Mouse (Mus musculus) MEL (cell line): ENCODE results near the gene 0610030E20Rik. TPM values are rescaled to one million over a fixed set of nuclear protein-coding genes. Genes with fewer than 3 reads are reported as not detected.

ENCODE experiments used
- DNase-seq: peaks from one replicate; pipeline ENCODE4 v3.0.0; 2011; ENCODE audit warnings: low read depth, low spot score
- H3K27ac ChIP-seq: 2 replicates; pipeline ENCODE4 v1.5.1; 2012; ENCODE audit warnings: low read depth, mild to moderate bottlenecking, control low read depth, low read length, moderate library complexity; ENCODE audit not compliant: control insufficient read depth
- H3K27me3 ChIP-seq, 2 experiments: fragments of 150-350 bp in 1 of 2; sonication (generic) in 1 of 2; 2 replicates each; pipeline ENCODE4 v1.6.1; 2012; ENCODE audit warnings: low read length in 2 of 2, mild to moderate bottlenecking in 2 of 2, improper control_type of control experiment in 1 of 2, moderate library complexity in 1 of 2; ENCODE audit not compliant: insufficient read depth in 2 of 2, control insufficient read depth in 1 of 2
- H3K36me3 ChIP-seq, 2 experiments: 2 replicates each; pipeline ENCODE4 v1.6.1; 2012 to 2014; ENCODE audit warnings: low read length in 2 of 2, improper control_type of control experiment in 1 of 2, inconsistent platforms in 1 of 2, mild to moderate bottlenecking in 1 of 2; ENCODE audit not compliant: insufficient read depth in 2 of 2, control insufficient read depth in 1 of 2
- H3K4me1 ChIP-seq, 2 experiments: fragments of 150-350 bp in 1 of 2; sonication (generic) in 1 of 2; 2 replicates each; pipeline ENCODE4 v1.6.1; 2012; ENCODE audit warnings: low read length in 2 of 2, improper control_type of control experiment in 1 of 2, mild to moderate bottlenecking in 1 of 2; ENCODE audit not compliant: insufficient read depth in 2 of 2, control insufficient read depth in 1 of 2
- H3K4me3 ChIP-seq, 2 experiments: fragments of 150-350 bp in 1 of 2; sonication (generic) in 1 of 2; 2 replicates each; pipeline ENCODE4 v1.5.1; 2012; ENCODE audit warnings: low read depth in 2 of 2, low read length in 2 of 2, mild to moderate bottlenecking in 2 of 2, moderate library complexity in 2 of 2, control low read depth in 1 of 2, improper control_type of control experiment in 1 of 2; ENCODE audit not compliant: control insufficient read depth in 1 of 2, insufficient read depth in 1 of 2
- H3K79me2 ChIP-seq: 2 replicates; pipeline ENCODE4 v1.6.1; 2012; ENCODE audit warnings: mild to moderate bottlenecking, low read length, moderate library complexity; ENCODE audit not compliant: control insufficient read depth, poor library complexity, insufficient read depth
- H3K9ac ChIP-seq: 2 replicates; pipeline ENCODE4 v1.6.1; 2012; ENCODE audit warnings: low read depth, mild to moderate bottlenecking, control low read depth, low read length, moderate library complexity; ENCODE audit not compliant: control insufficient read depth, poor library complexity, severe bottlenecking
- H3K9me3 ChIP-seq: fragments of 150-350 bp; sonication (generic); replicated peaks from 2 replicates; pipeline ENCODE4 v1.6.1; 2012; ENCODE audit warnings: mild to moderate bottlenecking, low read length, improper control_type of control experiment, moderate library complexity; ENCODE audit not compliant: insufficient read depth
- BHLHE40 ChIP-seq: IDR thresholded peaks from 2 replicates; pipeline ENCODE4 v1.6.1; 2012; ENCODE audit warnings: low read depth, mild to moderate bottlenecking, inconsistent platforms, low read length, improper control_type of control experiment, borderline replicate concordance
- CHD2 ChIP-seq: IDR thresholded peaks from 2 replicates; pipeline ENCODE4 v1.6.1; 2011; ENCODE audit warnings: low read length, improper control_type of control experiment
- CTCF ChIP-seq, 3 experiments: IDR thresholded peaks in 2 of 3; conservative IDR thresholded peaks in 1 of 3; 2 replicates each; pipeline ENCODE4 v1.5.1; 2011 to 2012; ENCODE audit warnings: low read length in 3 of 3, low read depth in 2 of 3, mild to moderate bottlenecking in 2 of 3, improper control_type of control experiment in 1 of 3, inconsistent platforms in 1 of 3, mixed read lengths in 1 of 3, moderate library complexity in 1 of 3; ENCODE audit not compliant: control insufficient read depth in 1 of 3, insufficient read depth in 1 of 3, poor library complexity in 1 of 3, severe bottlenecking in 1 of 3
- ETS1 ChIP-seq: IDR thresholded peaks from 2 replicates; pipeline ENCODE4 v1.6.1; 2012; ENCODE audit warnings: low read depth, mild to moderate bottlenecking, inconsistent platforms, low read length, improper control_type of control experiment, moderate library complexity
- GATA1 ChIP-seq: IDR thresholded peaks from 2 replicates; pipeline ENCODE4 v1.6.1; 2011; ENCODE audit warnings: low read depth, low read length, improper control_type of control experiment
- MAX ChIP-seq: IDR thresholded peaks from 2 replicates; pipeline ENCODE4 v1.6.1; 2011; ENCODE audit warnings: low read length, improper control_type of control experiment
- POLR2A ChIP-seq, 2 experiments: IDR thresholded peaks; 2 replicates each; pipeline ENCODE4 v1.6.1; 2011 to 2012; ENCODE audit warnings: low read length in 2 of 2, mild to moderate bottlenecking in 2 of 2, control low read depth in 1 of 2, improper control_type of control experiment in 1 of 2, low read depth in 1 of 2, moderate library complexity in 1 of 2; ENCODE audit not compliant: control insufficient read depth in 1 of 2, insufficient read depth in 1 of 2, poor library complexity in 1 of 2
- POLR2AphosphoS5 ChIP-seq: IDR thresholded peaks from 2 replicates; pipeline ENCODE4 v1.6.1; 2012; ENCODE audit warnings: low read depth, borderline replicate concordance, mild to moderate bottlenecking, inconsistent platforms, low read length, moderate library complexity, mixed read lengths
- RAD21 ChIP-seq: IDR thresholded peaks from 2 replicates; pipeline ENCODE4 v1.6.1; 2011; ENCODE audit warnings: mild to moderate bottlenecking, low read depth, low read length, improper control_type of control experiment
- RCOR1 ChIP-seq: IDR thresholded peaks from 2 replicates; pipeline ENCODE4 v1.6.1; 2012; ENCODE audit warnings: low read depth, mild to moderate bottlenecking, inconsistent platforms, low read length, improper control_type of control experiment
- SMC3 ChIP-seq: IDR thresholded peaks from 2 replicates; pipeline ENCODE4 v1.6.1; 2011; ENCODE audit warnings: low read depth, low read length, improper control_type of control experiment
- TBP ChIP-seq: IDR thresholded peaks from 2 replicates; pipeline ENCODE4 v1.8.0; 2011; ENCODE audit warnings: low read depth, low read length, improper control_type of control experiment
- TCF12 ChIP-seq: IDR thresholded peaks from 2 replicates; pipeline ENCODE4 v1.6.1; 2014; ENCODE audit warnings: low read depth, mild to moderate bottlenecking, inconsistent platforms, low read length, improper control_type of control experiment, moderate library complexity
- USF2 ChIP-seq, 2 experiments: IDR thresholded peaks; 2 replicates each; pipeline ENCODE4 v1.6.1; 2011 to 2012; ENCODE audit warnings: improper control_type of control experiment in 2 of 2, low read length in 2 of 2, borderline replicate concordance in 1 of 2, inconsistent platforms in 1 of 2, low read depth in 1 of 2, mild to moderate bottlenecking in 1 of 2; ENCODE audit not compliant: insufficient read depth in 1 of 2
- polyA plus RNA-seq, 2 experiments: library from polyadenylated mRNA; stranded (reverse) in 1 of 2; unstranded in 1 of 2; fragments of >175 nt in 1 of 2; fragments of >200 nt in 1 of 2; gene quantifications; 2 replicates each; pipeline versions ENCODE4 v1.2.1 to v1.2.4; 2012; ENCODE audit warnings: low replicate concordance in 2 of 2, low read depth in 1 of 2; ENCODE audit not compliant: insufficient read length in 2 of 2, insufficient read depth in 1 of 2, missing spikeins in 1 of 2
- total RNA-seq: library from RNA; depleted of rRNA; stranded (reverse); fragments of 300-350 nt; gene quantifications from 2 replicates; pipeline ENCODE4 v1.2.3, GENCODE M21; 2012

The 0610030E20Rik gene
- total and polyA plus RNA-seq, 3 experiments = 14.2 to 28.5 TPM; not detected in 1

- Histone ChIP-seq H3K27ac (peak overlapping the region; percentile 99), H3K9me3 (no peaks in the 10 kb centered on the region), H3K27me3 (no peaks in the 10 kb centered on the region), H3K4me3 (peak overlapping the region; percentile 71 to 77), H3K4me1 (peaks cover 0 to 47% of the 10 kb centered on the region in 2 experiments; a peak in 3 of 4 replicates), H3K36me3 (peaks cover 0 to 40% of the 10 kb centered on the region in 2 experiments; a peak in 2 of 4 replicates), H3K9ac (peak overlapping the region; percentile 96), H3K79me2 (peaks cover 55% of the 10 kb centered on the region)
- DNase-seq = peak; percentile 79
- TF ChIP-seq POLR2AphosphoS5 (no peak; the same call in none of the 2 replicates), SMC3 (no peak), BHLHE40 (no peak), CTCF (IDR thresholded peaks at IDR 0.05 in 2 of 3, conservative IDR thresholded peaks at IDR 0.05 in 1 of 3; ENCODE audit: control insufficient read depth in 1 of 3, insufficient read depth in 1 of 3, low read depth in 2 of 3, low read length in 3 of 3, poor library complexity in 1 of 3, severe bottlenecking in 1 of 3) (peak in 1 of 3 experiments; percentile 33; a peak in 1 of 6 replicates), USF2 (IDR thresholded peaks at IDR 0.05; ENCODE audit: borderline replicate concordance in 1 of 2, insufficient read depth in 1 of 2, low read depth in 1 of 2, low read length in 2 of 2) (no peak), RCOR1 (no peak), POLR2A (IDR thresholded peaks at IDR 0.05; ENCODE audit: control insufficient read depth in 1 of 2, insufficient read depth in 1 of 2, low read depth in 1 of 2, low read length in 2 of 2, poor library complexity in 1 of 2) (peak; percentile 18 to 66), CHD2 (no peak), GATA1 (no peak)
Measured at GRCm38 (mm10) chr6:72390795-72391521, 43.8 kb downstream of the 0610030E20Rik start.

DNA sequence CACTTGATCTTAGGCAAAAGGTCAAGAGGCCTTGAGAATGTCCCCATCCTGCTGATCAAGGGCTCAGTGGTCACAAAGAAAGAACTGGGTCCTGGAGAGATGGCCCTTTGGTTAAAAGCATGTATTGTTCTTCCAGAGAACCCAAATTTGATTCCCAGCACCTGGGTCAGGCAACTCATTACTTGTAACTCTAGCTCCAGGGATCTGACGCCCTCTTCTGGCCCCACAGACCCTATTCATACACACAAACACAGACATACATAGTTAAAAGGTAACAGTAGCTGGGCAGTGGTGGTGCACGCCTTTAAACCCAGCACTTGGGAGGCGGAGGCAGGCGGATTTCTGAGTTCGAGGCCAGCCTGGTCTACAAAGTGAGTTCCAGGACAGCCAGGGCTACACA, 45.2 kb downstream of the 0610030E20Rik start:
- peak overlapping the region; percentile 99 for H3K27ac ChIP-seq
- H3K9ac ChIP-seq = peak overlapping the region; percentile 96
- peak overlapping the region; percentile 43 to 51 for H3K4me3 ChIP-seq
- TF ChIP-seq CTCF (IDR thresholded peaks at IDR 0.05 in 2 of 3, conservative IDR thresholded peaks at IDR 0.05 in 1 of 3; ENCODE audit: control insufficient read depth in 1 of 3, insufficient read depth in 1 of 3, low read depth in 2 of 3, low read length in 3 of 3, poor library complexity in 1 of 3, severe bottlenecking in 1 of 3) (peak in 1 of 3 experiments; percentile 27; a peak in 2 of 6 replicates), RAD21 (no peak), TCF12 (no peak), MAX (no peak), TBP (no peak), ETS1 (no peak)
- no peaks in the 10 kb centered on the region for H3K27me3 ChIP-seq
- peaks cover 0 to 43% of the 10 kb centered on the region in 2 experiments; a peak in 3 of 4 replicates for H3K4me1 ChIP-seq
- peaks cover 52% of the 10 kb centered on the region for H3K79me2 ChIP-seq
- no peaks in the 10 kb centered on the region for H3K9me3 ChIP-seq
- DNase-seq = peak; percentile 60
- H3K36me3 ChIP-seq = peaks cover 0 to 35% of the 10 kb centered on the region in 2 experiments; a peak in 2 of 4 replicates
